Mouse (Mus musculus): ENCODE results near the gene Pqlc2.

DNA sequence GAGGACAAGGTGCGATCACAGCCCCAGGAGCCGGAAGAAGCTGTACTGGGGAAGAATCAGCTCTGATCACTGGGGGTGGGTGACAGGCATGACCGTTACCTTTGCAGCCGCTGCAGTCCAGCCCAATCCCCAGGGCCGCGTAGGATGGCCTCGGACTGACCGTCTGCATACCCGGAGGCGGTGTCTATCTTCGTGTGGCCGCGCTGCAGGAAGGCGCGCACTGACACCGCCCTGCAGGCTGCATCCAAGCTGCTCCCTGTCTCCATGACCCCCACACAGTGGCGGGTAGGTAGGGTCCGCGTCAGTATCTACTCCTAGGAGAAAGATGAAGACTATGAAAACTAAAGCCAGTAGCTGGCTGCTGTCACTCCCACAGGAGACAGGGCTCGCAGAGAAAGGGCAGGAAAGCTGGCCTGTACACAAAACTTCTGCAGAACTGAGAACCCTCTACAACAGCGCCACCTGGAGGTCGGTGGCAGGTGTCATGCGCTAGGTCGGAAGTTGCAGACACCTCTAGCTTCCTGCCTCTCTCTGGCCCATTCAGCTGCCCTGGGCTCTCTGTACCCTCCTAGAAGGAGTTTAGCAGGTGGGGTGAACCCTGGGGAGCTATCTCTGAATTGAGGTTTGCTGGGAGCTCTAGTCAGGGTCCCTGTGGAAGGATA is 26.4 kb upstream of the Pqlc2 start:
- no peak for TF ChIP-seq POLR2A (IDR thresholded peaks at IDR 0.05; ENCODE audit: insufficient read depth, low read length)
- TF ChIP-seq EP300 (IDR thresholded peaks at IDR 0.05; ENCODE audit: insufficient read depth, low read depth, low read length) = no peak
- peak; percentile 82 for TF ChIP-seq CTCF (IDR thresholded peaks at IDR 0.05; ENCODE audit: low read depth, low read length)
